Mouse (Mus musculus) erythroblast, embryonic 14.5 days (primary cell): ENCODE data around the gene Ctss.

Experiments used
- GATA1 ChIP-seq: IDR thresholded peaks from 2 replicates; pipeline ENCODE4 v1.6.1; 2012; ENCODE audit warnings: low read length, inconsistent platforms, mixed read lengths
- TAL1 ChIP-seq: IDR thresholded peaks from 3 replicates; pipeline ENCODE4 v1.6.1; 2012; ENCODE audit warnings: low read length, inconsistent platforms, mixed read lengths

DNA sequence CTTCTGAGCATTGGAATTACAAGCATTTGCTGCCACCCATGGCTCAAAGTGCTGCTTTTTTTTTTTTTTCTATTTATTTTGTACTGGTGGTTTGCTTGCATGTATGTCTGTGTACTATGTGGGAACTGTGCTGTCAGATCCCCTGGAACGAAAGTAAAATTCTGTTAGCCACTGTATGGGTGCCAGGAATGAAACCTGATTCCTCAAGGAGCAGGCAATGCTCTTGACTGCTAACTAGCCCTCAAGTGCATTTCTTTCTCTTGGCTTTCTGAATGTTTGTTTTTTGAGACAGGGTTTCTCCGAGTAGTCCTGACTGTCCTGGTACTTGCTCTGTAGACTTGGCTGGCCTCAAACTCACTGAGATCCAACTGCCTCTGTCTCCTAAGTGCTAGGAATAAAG is 35.2 kb downstream of the Ctss start:
- TF ChIP-seq TAL1 = no peak
- no peak for TF ChIP-seq GATA1
